Mouse (Mus musculus): Measurements from ENCODE around the gene Isca2.

Gene Isca2

GRCm38 (mm10) chr12:84771981-84772520 is 1.0 kb upstream of the Isca2 start:
- no peak for DNase-seq (ENCODE audit: low read depth, low spot score)

GRCm38 (mm10) chr12:84773476-84773875 is 425 bp downstream of the Isca2 start:
- no peak for DNase-seq (ENCODE audit: low read depth, low spot score)

GRCm38 (mm10) chr12:84774376-84774775 is 1.3 kb downstream of the Isca2 start:
- peak; percentile 27 for DNase-seq (ENCODE audit: low read depth, low spot score)

- no peak for DNase-seq (ENCODE audit: low read depth, low spot score)
Observed at GRCm38 (mm10) chr12:84776229-84776628, 3.2 kb downstream of the Isca2 start.

- DNase-seq (ENCODE audit: low read depth, low spot score) = peak; percentile 85
Observed at GRCm38 (mm10) chr12:84784604-84785381, 11.7 kb downstream of the Isca2 start.

- DNase-seq (ENCODE audit: low read depth, low spot score) = no peak
Observed at GRCm38 (mm10) chr12:84786091-84786490, 13.0 kb downstream of the Isca2 start.

GRCm38 (mm10) chr12:84790853-84791252 is 17.8 kb downstream of the Isca2 start:
- no peak for DNase-seq (ENCODE audit: low read depth, low spot score)

GRCm38 (mm10) chr12:84792629-84793028 is 19.6 kb downstream of the Isca2 start:
- DNase-seq (ENCODE audit: low read depth, low spot score) = no peak

GRCm38 (mm10) chr12:84794647-84795046 is 21.6 kb downstream of the Isca2 start:
- no peak for DNase-seq (ENCODE audit: low read depth, low spot score)

GRCm38 (mm10) chr12:84799086-84799485 is 26.0 kb downstream of the Isca2 start:
- no peak for DNase-seq (ENCODE audit: low read depth, low spot score)

- DNase-seq (ENCODE audit: low read depth, low spot score) = peak; percentile 36
Observed at GRCm38 (mm10) chr12:84800419-84800818, 27.4 kb downstream of the Isca2 start.

- no peak for DNase-seq (ENCODE audit: low read depth, low spot score)
Observed at GRCm38 (mm10) chr12:84801532-84802110, 28.6 kb downstream of the Isca2 start.

GRCm38 (mm10) chr12:84802625-84803024 is 29.6 kb downstream of the Isca2 start:
- no peak for DNase-seq (ENCODE audit: low read depth, low spot score)

GRCm38 (mm10) chr12:84805228-84805842 is 32.3 kb downstream of the Isca2 start:
- no peak for DNase-seq (ENCODE audit: low read depth, low spot score)

GRCm38 (mm10) chr12:84806010-84806409 is 33.0 kb downstream of the Isca2 start:
- DNase-seq (ENCODE audit: low read depth, low spot score) = no peak

GRCm38 (mm10) chr12:84806726-84807125 is 33.7 kb downstream of the Isca2 start:
- DNase-seq (ENCODE audit: low read depth, low spot score) = no peak

- DNase-seq (ENCODE audit: low read depth, low spot score) = no peak
Observed at GRCm38 (mm10) chr12:84807351-84807750, 34.3 kb downstream of the Isca2 start.

- no peak for DNase-seq (ENCODE audit: low read depth, low spot score)
Observed at GRCm38 (mm10) chr12:84809033-84809432, 36.0 kb downstream of the Isca2 start.

GRCm38 (mm10) chr12:84810810-84811209 is 37.8 kb downstream of the Isca2 start:
- no peak for DNase-seq (ENCODE audit: low read depth, low spot score)

- DNase-seq (ENCODE audit: low read depth, low spot score) = no peak
Observed at GRCm38 (mm10) chr12:84811510-84811909, 38.5 kb downstream of the Isca2 start.

- no peak for DNase-seq (ENCODE audit: low read depth, low spot score)
Observed at GRCm38 (mm10) chr12:84812004-84812403, 39.0 kb downstream of the Isca2 start.

- DNase-seq (ENCODE audit: low read depth, low spot score) = no peak
Observed at GRCm38 (mm10) chr12:84813773-84814172, 40.7 kb downstream of the Isca2 start.
